Mouse (Mus musculus): Measurements from ENCODE around the gene Cytip. TPM values are rescaled to one million over a fixed set of nuclear protein-coding genes. Genes with fewer than 3 reads are reported as not detected.

The Cytip gene
- polyA plus RNA-seq, 2 experiments = 1.6 to 3.2 TPM

DNA sequence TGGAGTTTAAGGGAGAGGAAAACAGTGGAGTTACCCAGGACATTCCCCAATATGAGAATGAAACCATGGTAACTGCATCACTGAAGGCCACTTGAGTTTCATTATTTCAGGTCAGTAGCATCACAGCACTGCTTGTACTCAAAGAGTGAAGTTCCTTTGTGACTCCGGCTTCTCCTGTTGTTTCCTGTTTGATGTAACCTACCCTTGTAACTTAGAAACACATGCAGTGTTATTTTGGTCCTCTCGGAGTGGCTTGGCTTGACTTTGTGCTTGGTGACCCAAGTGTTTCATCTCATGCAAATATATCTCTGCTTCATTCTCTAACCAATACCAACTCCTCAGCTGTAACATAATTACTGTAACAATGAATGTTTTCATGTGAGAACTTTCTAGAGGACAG, 11.1 kb downstream of the Cytip start:
- H3K4me1 ChIP-seq (ENCODE audit: control insufficient read depth, insufficient read depth, low read length) = no peaks in the 10 kb centered on the region
- DNase-seq (ENCODE audit: low spot score) (no peak), ATAC-seq (ENCODE audit: low FRiP score, low read depth) (no peak)
- H3K9ac ChIP-seq (ENCODE audit: low read depth, low read length, severe bottlenecking) = no peak overlapping the region
- no peak overlapping the region for H3K4me2 ChIP-seq (replicated peaks; ENCODE audit: low read depth, low read length, severe bottlenecking)
- TF ChIP-seq POLR2A (IDR thresholded peaks at IDR 0.05; ENCODE audit: borderline replicate concordance, extremely low read depth, insufficient read depth, insufficient read length) = no peak
- H3K27ac ChIP-seq (replicated peaks; ENCODE audit: low read depth, low read length) = no peak overlapping the region
- no peak overlapping the region for H3K4me3 ChIP-seq (replicated peaks; ENCODE audit: low read length)
- 82% methylated on average over 2 of the region's 2 CpGs for WGBS
- H3K9me3 ChIP-seq (ENCODE audit: control insufficient read depth, low read length) = no peaks in the 10 kb centered on the region
- H3K36me3 ChIP-seq (ENCODE audit: control insufficient read depth, insufficient read depth, low read length) = no peaks in the 10 kb centered on the region
- no peaks in the 10 kb centered on the region for H3K27me3 ChIP-seq (ENCODE audit: control insufficient read depth, insufficient read depth, low read length)

GRCm38 (mm10) chr2:58183658-58184057, 11.7 kb downstream of the Cytip start:
- H3K9me3 ChIP-seq (ENCODE audit: control insufficient read depth, low read length) = no peaks in the 10 kb centered on the region
- WGBS = 94% methylated on average over 2 of the region's 2 CpGs
- H3K4me1 ChIP-seq (ENCODE audit: control insufficient read depth, insufficient read depth, low read length) = no peaks in the 10 kb centered on the region

DNA sequence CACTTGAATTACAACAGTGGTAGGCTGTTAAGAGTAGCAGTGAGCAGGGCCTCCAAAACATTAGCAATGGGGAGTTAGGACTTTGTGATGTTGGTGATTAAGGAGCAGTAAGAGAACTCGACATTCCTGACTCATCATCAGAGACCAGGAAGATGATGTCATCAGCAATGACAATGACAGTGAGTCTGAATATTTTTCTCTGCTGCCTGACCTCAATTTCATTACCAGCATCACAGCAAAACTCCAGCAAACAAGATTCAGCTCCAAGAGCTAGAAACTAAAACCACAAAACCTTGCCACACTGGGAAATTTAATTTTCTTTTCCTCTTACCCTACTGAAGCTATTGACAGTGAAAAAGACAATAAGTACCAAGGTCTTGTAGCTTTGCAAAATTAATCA, 14.6 kb downstream of the Cytip start:
- DNase-seq (ENCODE audit: low spot score) = no peak
- no peaks in the 10 kb centered on the region for H3K4me1 ChIP-seq (ENCODE audit: control insufficient read depth, insufficient read depth, low read length)
- H3K27me3 ChIP-seq (ENCODE audit: control insufficient read depth, insufficient read depth, low read length) = no peaks in the 10 kb centered on the region
- ATAC-seq (ENCODE audit: low FRiP score, low read depth) = no peak
- H3K4me2 ChIP-seq (replicated peaks; ENCODE audit: low read depth, low read length, severe bottlenecking) = no peak overlapping the region
- WGBS = 57% methylated on average over 1 of the region's 1 CpGs
- H3K36me3 ChIP-seq (ENCODE audit: control insufficient read depth, insufficient read depth, low read length) = no peaks in the 10 kb centered on the region
- H3K9me3 ChIP-seq (ENCODE audit: control insufficient read depth, low read length) = no peaks in the 10 kb centered on the region
- H3K9ac ChIP-seq (ENCODE audit: low read depth, low read length, severe bottlenecking) = no peak overlapping the region
- TF ChIP-seq POLR2A (IDR thresholded peaks at IDR 0.05; ENCODE audit: borderline replicate concordance, extremely low read depth, insufficient read depth, insufficient read length) = no peak
- H3K4me3 ChIP-seq (replicated peaks; ENCODE audit: low read length) = no peak overlapping the region
- H3K27ac ChIP-seq (replicated peaks; ENCODE audit: low read depth, low read length) = no peak overlapping the region

More at GRCm38 (mm10) chr2:58183658-58184057, 11.7 kb downstream of the Cytip start:
- Histone ChIP-seq H3K4me3 (replicated peaks; ENCODE audit: low read length) (no peak overlapping the region), H3K27me3 (ENCODE audit: control insufficient read depth, insufficient read depth, low read length) (no peaks in the 10 kb centered on the region), H3K27ac (replicated peaks; ENCODE audit: low read depth, low read length) (no peak overlapping the region), H3K36me3 (ENCODE audit: control insufficient read depth, insufficient read depth, low read length) (no peaks in the 10 kb centered on the region), H3K9ac (ENCODE audit: low read depth, low read length, severe bottlenecking) (no peak overlapping the region), H3K4me2 (replicated peaks; ENCODE audit: low read depth, low read length, severe bottlenecking) (no peak overlapping the region)
- TF ChIP-seq POLR2A (IDR thresholded peaks at IDR 0.05; ENCODE audit: borderline replicate concordance, extremely low read depth, insufficient read depth, insufficient read length) = no peak
- ATAC-seq (ENCODE audit: low FRiP score, low read depth) (no peak), DNase-seq (ENCODE audit: low spot score) (no peak)

- no peak for TF ChIP-seq POLR2A (IDR thresholded peaks at IDR 0.05; ENCODE audit: borderline replicate concordance, extremely low read depth, insufficient read depth, insufficient read length)
These were observed 16.3 kb downstream of the Cytip start for GRCm38 (mm10) chr2:58179056-58179455.

GRCm38 (mm10) chr2:58175392-58176291, 19.7 kb downstream of the Cytip start:
- no peaks in the 10 kb centered on the region for H3K9me3 ChIP-seq (ENCODE audit: control insufficient read depth, low read length)
- no peak overlapping the region for H3K9ac ChIP-seq (ENCODE audit: low read depth, low read length, severe bottlenecking)
- no peak overlapping the region for H3K4me2 ChIP-seq (replicated peaks; ENCODE audit: low read depth, low read length, severe bottlenecking)
- no peak for TF ChIP-seq POLR2A (IDR thresholded peaks at IDR 0.05; ENCODE audit: borderline replicate concordance, extremely low read depth, insufficient read depth, insufficient read length)
- WGBS = 61% methylated on average over 8 of the region's 8 CpGs
- H3K27me3 ChIP-seq (ENCODE audit: control insufficient read depth, insufficient read depth, low read length) = no peaks in the 10 kb centered on the region
- DNase-seq (ENCODE audit: low spot score) = no peak
- no peaks in the 10 kb centered on the region for H3K36me3 ChIP-seq (ENCODE audit: control insufficient read depth, insufficient read depth, low read length)
- ATAC-seq (ENCODE audit: low FRiP score, low read depth) = no peak
- peaks cover 7% of the 10 kb centered on the region; the same call in 1 of the 2 replicates for H3K4me1 ChIP-seq (ENCODE audit: control insufficient read depth, insufficient read depth, low read length)
- H3K27ac ChIP-seq (replicated peaks; ENCODE audit: low read depth, low read length) = no peak overlapping the region
- no peak overlapping the region for H3K4me3 ChIP-seq (replicated peaks; ENCODE audit: low read length)

More at GRCm38 (mm10) chr2:58179056-58179455, 16.3 kb downstream of the Cytip start:
- Histone ChIP-seq H3K27ac (replicated peaks; ENCODE audit: low read depth, low read length) (no peak overlapping the region), H3K36me3 (ENCODE audit: control insufficient read depth, insufficient read depth, low read length) (no peaks in the 10 kb centered on the region), H3K4me3 (replicated peaks; ENCODE audit: low read length) (no peak overlapping the region), H3K4me1 (ENCODE audit: control insufficient read depth, insufficient read depth, low read length) (peaks cover 7% of the 10 kb centered on the region; the same call in 1 of the 2 replicates), H3K4me2 (replicated peaks; ENCODE audit: low read depth, low read length, severe bottlenecking) (no peak overlapping the region), H3K9ac (ENCODE audit: low read depth, low read length, severe bottlenecking) (no peak overlapping the region), H3K27me3 (ENCODE audit: control insufficient read depth, insufficient read depth, low read length) (no peaks in the 10 kb centered on the region), H3K9me3 (ENCODE audit: control insufficient read depth, low read length) (no peaks in the 10 kb centered on the region)
- DNase-seq (ENCODE audit: low spot score) (no peak), ATAC-seq (ENCODE audit: low FRiP score, low read depth) (no peak)
- 69% methylated on average over 1 of the region's 1 CpGs for WGBS
